Mouse (Mus musculus): ENCODE data around the gene Smg6. TPM values are rescaled to one million over a fixed set of nuclear protein-coding genes. Genes with fewer than 3 reads are reported as not detected.

The Smg6 gene
- polyA plus RNA-seq, 1 experiment from 2014 or later: 17.3 TPM

GRCm38 (mm10) chr11:74946348-74946747 lies 20.7 kb downstream of the Smg6 start:
- Histone ChIP-seq H3K4me2 (no peak overlapping the region), H3K36me3 (peaks cover 24% of the 10 kb centered on the region), H3K27ac (no peak overlapping the region), H3K9ac (no peak overlapping the region), H3K4me3 (no peak overlapping the region), H3K4me1 (no peaks in the 10 kb centered on the region), H3K27me3 (no peaks in the 10 kb centered on the region), H3K9me3 (no peaks in the 10 kb centered on the region)
- no peak for ATAC-seq (ENCODE audit: borderline replicate concordance, extremely low read depth, low FRiP score, low TSS enrichment)
- WGBS: 71% methylated on average over 3 of the region's 3 CpGs

GRCm38 (mm10) chr11:74954901-74955300 lies 29.3 kb downstream of the Smg6 start:
- Histone ChIP-seq H3K4me3 (no peak overlapping the region), H3K4me2 (no peak overlapping the region), H3K9me3 (no peaks in the 10 kb centered on the region), H3K27me3 (no peaks in the 10 kb centered on the region), H3K36me3 (peaks cover 14% of the 10 kb centered on the region), H3K9ac (no peak overlapping the region), H3K4me1 (no peaks in the 10 kb centered on the region), H3K27ac (no peak overlapping the region)
- ATAC-seq (ENCODE audit: borderline replicate concordance, extremely low read depth, low FRiP score, low TSS enrichment): no peak

GRCm38 (mm10) chr11:74956006-74956405 lies 30.4 kb downstream of the Smg6 start:
- no peak for ATAC-seq (ENCODE audit: borderline replicate concordance, extremely low read depth, low FRiP score, low TSS enrichment)
- H3K9ac ChIP-seq: no peak overlapping the region

GRCm38 (mm10) chr11:74957600-74957999 lies 32.0 kb downstream of the Smg6 start:
- Histone ChIP-seq H3K9me3 (no peaks in the 10 kb centered on the region), H3K27me3 (no peaks in the 10 kb centered on the region), H3K4me3 (no peak overlapping the region), H3K27ac (no peak overlapping the region), H3K36me3 (peaks cover 5% of the 10 kb centered on the region; the same call in 1 of the 2 replicates), H3K4me2 (no peak overlapping the region), H3K9ac (no peak overlapping the region), H3K4me1 (peaks cover 5% of the 10 kb centered on the region)
- ATAC-seq (ENCODE audit: borderline replicate concordance, extremely low read depth, low FRiP score, low TSS enrichment): no peak
- WGBS: 87% methylated on average over 2 of the region's 2 CpGs

More at GRCm38 (mm10) chr11:74956006-74956405, 30.4 kb downstream of the Smg6 start:
- Histone ChIP-seq H3K27me3 (no peaks in the 10 kb centered on the region), H3K36me3 (peaks cover 9% of the 10 kb centered on the region), H3K9me3 (no peaks in the 10 kb centered on the region), H3K27ac (no peak overlapping the region), H3K4me3 (no peak overlapping the region), H3K4me2 (no peak overlapping the region), H3K4me1 (no peaks in the 10 kb centered on the region)

- WGBS: 61% methylated on average over 2 of the region's 2 CpGs
- no peak overlapping the region for H3K4me3 ChIP-seq
- peaks cover 11% of the 10 kb centered on the region for H3K4me1 ChIP-seq
- H3K9ac ChIP-seq: no peak overlapping the region
- H3K4me2 ChIP-seq: no peak overlapping the region
- H3K27ac ChIP-seq: peak overlapping the region; percentile 2; the same call in 1 of the 2 replicates
- no peaks in the 10 kb centered on the region for H3K27me3 ChIP-seq
- H3K36me3 ChIP-seq: 0 out of 2 replicates have a peak, but pooled peaks cover 3% of the 10 kb centered on the region
- H3K9me3 ChIP-seq: no peaks in the 10 kb centered on the region
- ATAC-seq (ENCODE audit: borderline replicate concordance, extremely low read depth, low FRiP score, low TSS enrichment): no peak
Observed at GRCm38 (mm10) chr11:74959501-74959900, 33.9 kb downstream of the Smg6 start.

- no peak for ATAC-seq (ENCODE audit: borderline replicate concordance, extremely low read depth, low FRiP score, low TSS enrichment)
- H3K9me3 ChIP-seq: no peaks in the 10 kb centered on the region
- no peak overlapping the region for H3K4me2 ChIP-seq
- no peak overlapping the region for H3K4me3 ChIP-seq
- H3K27me3 ChIP-seq: no peaks in the 10 kb centered on the region
- no peak overlapping the region for H3K9ac ChIP-seq
- 0 out of 2 replicates have a peak overlapping the region, but pooled peaks have one; percentile 2 for H3K27ac ChIP-seq
- peaks cover 11% of the 10 kb centered on the region for H3K4me1 ChIP-seq
- H3K36me3 ChIP-seq: no peaks in the 10 kb centered on the region
- 88% methylated on average over 9 of the region's 9 CpGs for WGBS
Observed at GRCm38 (mm10) chr11:74960031-74960551, 34.5 kb downstream of the Smg6 start.

- Histone ChIP-seq H3K4me3 (no peak overlapping the region), H3K4me2 (no peak overlapping the region), H3K9ac (no peak overlapping the region), H3K27ac (no peak overlapping the region), H3K9me3 (no peaks in the 10 kb centered on the region), H3K36me3 (no peaks in the 10 kb centered on the region), H3K27me3 (no peaks in the 10 kb centered on the region), H3K4me1 (peaks cover 11% of the 10 kb centered on the region)
- ATAC-seq (ENCODE audit: borderline replicate concordance, extremely low read depth, low FRiP score, low TSS enrichment): no peak
Observed at GRCm38 (mm10) chr11:74961953-74962352, 36.3 kb downstream of the Smg6 start.

- WGBS: 61% methylated on average over 2 of the region's 2 CpGs
- Histone ChIP-seq H3K4me3 (no peak overlapping the region), H3K27ac (peak overlapping the region; percentile 6; the same call in 1 of the 2 replicates), H3K4me1 (peaks cover 11% of the 10 kb centered on the region), H3K9ac (no peak overlapping the region), H3K27me3 (no peaks in the 10 kb centered on the region), H3K4me2 (no peak overlapping the region), H3K9me3 (no peaks in the 10 kb centered on the region), H3K36me3 (no peaks in the 10 kb centered on the region)
- ATAC-seq (ENCODE audit: borderline replicate concordance, extremely low read depth, low FRiP score, low TSS enrichment): no peak
Observed at GRCm38 (mm10) chr11:74962846-74963407, 37.3 kb downstream of the Smg6 start.

GRCm38 (mm10) chr11:74965516-74965915 lies 39.9 kb downstream of the Smg6 start:
- Histone ChIP-seq H3K9me3 (no peaks in the 10 kb centered on the region), H3K27ac (no peak overlapping the region), H3K4me3 (no peak overlapping the region), H3K4me2 (no peak overlapping the region), H3K27me3 (no peaks in the 10 kb centered on the region), H3K9ac (no peak overlapping the region), H3K36me3 (no peaks in the 10 kb centered on the region), H3K4me1 (peaks cover 11% of the 10 kb centered on the region)
- no peak for ATAC-seq (ENCODE audit: borderline replicate concordance, extremely low read depth, low FRiP score, low TSS enrichment)
- WGBS: 97% methylated on average over 3 of the region's 3 CpGs

GRCm38 (mm10) chr11:74973290-74974157 lies 47.9 kb downstream of the Smg6 start:
- no peaks in the 10 kb centered on the region for H3K36me3 ChIP-seq
- no peaks in the 10 kb centered on the region for H3K9me3 ChIP-seq
- 70% methylated on average over 7 of the region's 7 CpGs for WGBS
- no peaks in the 10 kb centered on the region for H3K4me1 ChIP-seq
- no peak overlapping the region for H3K4me2 ChIP-seq
- H3K27ac ChIP-seq: no peak overlapping the region
- no peak overlapping the region for H3K9ac ChIP-seq
- no peaks in the 10 kb centered on the region for H3K27me3 ChIP-seq
- no peak for ATAC-seq (ENCODE audit: borderline replicate concordance, extremely low read depth, low FRiP score, low TSS enrichment)
- no peak overlapping the region for H3K4me3 ChIP-seq

- ATAC-seq (ENCODE audit: borderline replicate concordance, extremely low read depth, low FRiP score, low TSS enrichment): no peak
- Histone ChIP-seq H3K9ac (no peak overlapping the region), H3K4me2 (no peak overlapping the region), H3K36me3 (no peaks in the 10 kb centered on the region), H3K9me3 (no peaks in the 10 kb centered on the region), H3K4me3 (no peak overlapping the region), H3K27ac (no peak overlapping the region), H3K4me1 (no peaks in the 10 kb centered on the region), H3K27me3 (no peaks in the 10 kb centered on the region)
Observed at GRCm38 (mm10) chr11:74974615-74975014, 49.0 kb downstream of the Smg6 start.

Measured in lung, embryonic 15.5 days (tissue).